Mouse (Mus musculus): ENCODE data around the gene Tdrd9.

The Tdrd9 gene

DNA sequence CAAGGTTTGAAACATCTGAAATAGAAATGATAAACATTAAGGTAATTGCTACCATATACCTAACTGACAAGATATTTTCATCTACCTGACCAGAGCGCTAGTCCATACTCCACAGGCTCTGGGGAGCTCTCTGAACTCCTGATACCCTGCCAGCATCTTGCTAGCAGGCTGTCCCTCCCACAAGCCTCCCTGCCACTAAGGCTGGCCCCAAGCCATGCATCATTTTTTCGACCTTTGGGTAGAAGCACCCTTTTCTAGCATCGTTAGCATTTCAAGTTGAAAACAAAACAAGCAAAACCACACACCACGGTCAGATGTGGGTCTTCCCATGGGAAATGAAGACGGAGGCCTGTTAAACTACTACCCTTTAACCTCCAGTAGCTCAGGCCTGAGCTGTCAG is 8.0 kb upstream of the Tdrd9 start:
- no peak for DNase-seq

GRCm38 (mm10) chr12:111966683-111967173 is 4.6 kb upstream of the Tdrd9 start, which contains the start of gene Atp5mpl:
TSS of gene Atp5mpl (minus strand) at chr12:111966977.
- peak; percentile 98 for DNase-seq

- no peak for DNase-seq
Measured at GRCm38 (mm10) chr12:111970085-111970484, 1.3 kb upstream of the Tdrd9 start.

- no peak for DNase-seq
Measured at GRCm38 (mm10) chr12:111972504-111972903, 1.1 kb downstream of the Tdrd9 start.

- DNase-seq = no peak
Measured at GRCm38 (mm10) chr12:111974578-111974977, 3.2 kb downstream of the Tdrd9 start.

GRCm38 (mm10) chr12:111977138-111977537 is 5.8 kb downstream of the Tdrd9 start:
- DNase-seq = peak; percentile 42

DNA sequence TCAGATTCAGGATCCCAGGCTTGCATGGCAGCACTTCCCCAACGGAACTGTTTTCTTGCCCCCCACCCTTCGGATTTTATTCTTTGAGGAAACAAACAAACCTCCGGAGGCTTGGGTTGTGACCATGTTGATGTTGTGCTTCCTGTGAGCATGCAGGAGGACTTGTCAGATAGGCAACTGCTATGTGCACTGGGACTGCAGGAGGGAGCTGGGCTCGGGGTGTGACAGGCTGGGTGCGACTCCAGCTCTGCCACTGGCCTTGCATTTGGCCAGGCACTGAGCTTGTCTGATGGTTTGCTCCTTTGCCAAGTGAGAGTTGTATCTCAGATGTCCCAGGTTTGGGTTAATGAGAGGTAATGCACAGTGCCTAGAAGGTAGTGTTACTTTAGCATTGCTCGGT is 6.9 kb downstream of the Tdrd9 start:
- DNase-seq = no peak

- no peak for DNase-seq
Measured at GRCm38 (mm10) chr12:111980887-111981367, 9.6 kb downstream of the Tdrd9 start, which contains the start of gene Rd3l. TSS of gene Rd3l (minus strand) at chr12:111981317.

GRCm38 (mm10) chr12:111981831-111982230 is 10.5 kb downstream of the Tdrd9 start:
- DNase-seq = no peak

DNA sequence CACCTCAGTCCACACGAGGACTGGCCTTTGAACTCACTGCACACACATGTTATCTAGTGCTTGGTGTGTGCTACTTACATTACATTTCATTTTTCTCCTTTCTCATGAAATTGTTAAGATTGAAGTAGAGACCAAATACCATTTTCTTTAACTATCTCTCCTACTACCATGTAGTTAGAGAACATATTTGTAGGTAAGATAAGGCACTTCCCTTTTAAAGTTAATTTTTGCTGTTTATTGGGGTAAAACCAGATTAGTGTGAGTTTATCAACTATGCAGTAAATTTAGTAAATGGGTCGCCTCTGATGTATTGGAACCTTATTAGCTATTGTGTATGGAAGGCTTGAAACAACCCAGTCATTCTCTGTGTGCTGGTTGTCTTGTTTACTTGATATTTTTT is 11.8 kb downstream of the Tdrd9 start:
- DNase-seq = no peak

- DNase-seq = no peak
Measured at GRCm38 (mm10) chr12:111986756-111987155, 15.4 kb downstream of the Tdrd9 start.

DNA sequence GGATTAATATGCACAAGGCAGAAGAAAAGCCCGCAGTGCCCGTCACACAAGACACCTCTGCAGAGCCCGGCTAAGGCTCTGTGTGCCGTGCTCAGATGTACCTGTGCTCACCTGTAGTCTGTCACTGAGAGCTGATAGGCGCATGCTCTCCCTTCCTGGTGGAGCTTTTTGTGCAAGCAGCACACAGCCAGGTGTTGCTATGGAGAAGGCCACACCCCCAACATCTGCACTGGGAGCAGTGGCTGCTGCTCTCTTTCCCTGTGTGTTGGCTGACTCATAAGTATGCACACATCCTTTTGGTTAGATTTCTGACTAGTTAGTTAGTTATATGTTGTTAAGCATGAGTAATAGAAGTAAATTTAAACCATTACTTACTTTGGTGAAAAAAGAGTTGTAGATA is 21.3 kb downstream of the Tdrd9 start:
- no peak for DNase-seq

- no peak for DNase-seq
Measured at GRCm38 (mm10) chr12:111995161-111995560, 23.8 kb downstream of the Tdrd9 start.

DNA sequence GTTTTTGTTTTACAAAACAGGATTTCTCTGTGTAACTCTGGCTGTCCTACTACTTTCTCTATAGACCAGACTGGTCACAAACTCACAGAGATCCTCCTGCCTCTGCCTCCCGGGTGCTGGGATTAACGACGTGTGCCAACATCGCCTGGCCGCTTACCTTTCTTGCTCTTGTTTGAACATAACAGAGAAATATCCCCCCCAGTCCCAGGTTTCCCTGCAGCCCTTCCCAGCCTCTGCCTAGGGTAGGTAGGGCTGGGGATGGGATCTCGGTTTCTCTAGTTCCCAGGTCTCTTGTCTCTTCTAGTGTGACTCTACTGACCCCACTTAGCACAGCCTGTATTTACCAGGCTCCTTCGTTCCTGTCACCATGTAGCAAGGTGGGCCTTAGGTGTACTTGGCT is 28.4 kb downstream of the Tdrd9 start:
- no peak for DNase-seq

- DNase-seq = peak; percentile 80
Measured at GRCm38 (mm10) chr12:112001223-112001622, 29.9 kb downstream of the Tdrd9 start.

- DNase-seq = no peak
Measured at GRCm38 (mm10) chr12:112012511-112013270, 41.3 kb downstream of the Tdrd9 start.

GRCm38 (mm10) chr12:112013271-112013801 is 42.0 kb downstream of the Tdrd9 start:
- DNase-seq = no peak

GRCm38 (mm10) chr12:112016346-112016745 is 45.0 kb downstream of the Tdrd9 start:
- no peak for DNase-seq

DNA sequence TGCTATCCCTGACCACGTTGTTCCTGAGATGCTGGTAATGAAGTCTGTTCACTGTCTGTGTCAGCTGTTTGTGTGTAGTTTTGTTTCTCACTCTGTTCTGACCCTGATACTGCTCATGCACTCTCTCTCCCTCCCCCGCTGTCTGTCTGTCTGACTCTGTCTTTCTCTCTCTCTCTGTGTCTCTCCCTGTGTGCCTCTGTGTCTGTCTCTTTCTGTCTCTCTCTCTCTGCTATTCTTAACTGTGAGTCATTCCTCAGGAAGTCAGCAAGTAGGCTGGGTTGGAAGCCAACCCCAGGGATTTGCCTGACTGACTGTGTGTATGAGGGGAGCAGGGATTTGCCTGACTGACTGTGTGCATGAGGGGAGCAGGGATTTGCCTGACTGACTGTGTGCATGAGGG is 51.9 kb downstream of the Tdrd9 start:
- DNase-seq = no peak

- no peak for DNase-seq
Measured at GRCm38 (mm10) chr12:112024581-112025310, 53.4 kb downstream of the Tdrd9 start.

DNA sequence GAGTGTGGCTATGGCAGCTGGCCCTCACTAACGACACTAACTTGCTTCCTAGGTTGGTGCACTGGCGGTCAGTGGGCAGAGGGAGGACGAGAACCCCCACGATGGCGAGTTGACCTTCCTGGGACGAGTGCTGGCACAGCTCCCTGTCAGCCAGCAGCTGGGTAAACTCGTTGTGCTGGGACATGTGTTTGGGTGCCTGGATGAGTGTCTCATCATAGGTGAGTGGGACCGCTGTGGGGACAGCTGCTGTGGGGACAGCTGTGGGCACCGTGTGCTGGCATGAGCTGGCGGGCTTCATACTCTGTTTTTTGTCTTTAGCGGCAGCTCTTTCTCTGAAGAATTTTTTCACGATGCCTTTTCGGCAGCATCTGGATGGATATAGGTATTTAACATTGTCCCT is 54.1 kb downstream of the Tdrd9 start:
- DNase-seq = no peak

- DNase-seq = no peak
Measured at GRCm38 (mm10) chr12:112025907-112026645, 54.7 kb downstream of the Tdrd9 start.

DNA sequence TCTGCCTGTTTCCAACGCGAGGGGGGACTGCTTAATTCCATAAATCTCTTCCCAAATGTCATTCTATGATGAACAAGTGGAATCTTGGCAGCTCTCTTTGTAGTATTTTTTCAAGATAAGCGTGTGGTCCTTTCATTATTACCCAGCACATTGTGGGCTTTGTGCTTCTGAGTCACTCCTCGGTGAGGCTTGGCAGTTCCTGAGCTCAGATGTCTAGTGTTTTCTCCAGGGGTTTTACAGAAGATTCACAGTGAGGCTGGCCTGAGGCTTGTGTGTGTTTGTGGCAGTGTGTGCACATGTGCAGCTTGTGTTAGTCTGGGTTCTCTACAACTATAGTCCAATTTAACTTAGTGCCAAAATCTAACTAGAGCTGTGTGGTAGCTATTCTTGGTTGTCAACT is 56.0 kb downstream of the Tdrd9 start:
- DNase-seq = no peak
